Mouse (Mus musculus) limb, embryonic 13.5 days (tissue): ENCODE results near the gene Gm19426. TPM values are rescaled to one million over a fixed set of nuclear protein-coding genes. Genes with fewer than 3 reads are reported as not detected.

Experiments used
- ATAC-seq: fragments of 200-750 bp; cut with Nextera tagmentation; 2 replicates; pipeline ENCODE4 v1.8.0; 2017; ENCODE audit warnings: low read depth, moderate number of reproducible peaks, moderate TSS enrichment; ENCODE audit not compliant: low FRiP score
- H3K27ac ChIP-seq: fragments of 300-500 bp; sonication (generic); 2 replicates; pipeline ENCODE4 v1.5.1; 2015; ENCODE audit warnings: inconsistent platforms, mild to moderate bottlenecking, moderate library complexity
- H3K27me3 ChIP-seq: fragments of 300-500 bp; sonication (generic); 2 replicates; pipeline ENCODE4 v1.6.1; 2015; ENCODE audit warnings: mild to moderate bottlenecking, inconsistent platforms
- H3K36me3 ChIP-seq: fragments of 300-500 bp; sonication (generic); 2 replicates; pipeline ENCODE4 v1.6.1; 2015; ENCODE audit warnings: inconsistent platforms, mild to moderate bottlenecking, moderate library complexity
- H3K4me1 ChIP-seq: fragments of 300-500 bp; sonication (generic); 2 replicates; pipeline ENCODE4 v1.6.1; 2015; ENCODE audit warnings: inconsistent platforms
- H3K4me2 ChIP-seq: fragments of 300-500 bp; sonication (generic); replicated peaks from 2 replicates; pipeline ENCODE4 v1.6.1; 2015; ENCODE audit warnings: inconsistent platforms, mild to moderate bottlenecking, moderate library complexity
- H3K4me3 ChIP-seq: fragments of 300-500 bp; sonication (generic); 2 replicates; pipeline ENCODE4 v1.5.1; 2015; ENCODE audit warnings: moderate library complexity, mild to moderate bottlenecking, inconsistent platforms
- H3K9ac ChIP-seq: fragments of 300-500 bp; sonication (generic); 2 replicates; pipeline ENCODE4 v1.6.1; 2015; ENCODE audit warnings: mild to moderate bottlenecking, inconsistent platforms
- H3K9me3 ChIP-seq: fragments of 300-500 bp; sonication (generic); 2 replicates; pipeline ENCODE4 v1.6.1; 2016; ENCODE audit warnings: inconsistent platforms
- WGBS: fragments of 180-500 bp; shearing (Covaris S2); methylation state at CpG from one replicate; pipeline ENCODE4 v1.1.7; 2015; 5-methylcytosine and 5-hydroxymethylcytosine counted together
- polyA plus RNA-seq: library from polyadenylated mRNA; unstranded; fragments of >200 nt; fragmentation: Nextera tagmentation; extraction: Ambion mirVana; gene quantifications from 2 replicates; pipeline ENCODE4 v1.2.1, GENCODE M21; 2015

The Gm19426 gene
- polyA plus RNA-seq, 1 experiment from 2014 or later: 11.4 TPM

- 1% methylated on average over 26 of the region's 26 CpGs for WGBS
- peaks cover 53% of the 10 kb centered on the region for H3K4me1 ChIP-seq
- H3K27me3 ChIP-seq: no peaks in the 10 kb centered on the region
These were observed 788 bp downstream of the Gm19426 start for GRCm38 (mm10) chr2:84742451-84743283.

DNA sequence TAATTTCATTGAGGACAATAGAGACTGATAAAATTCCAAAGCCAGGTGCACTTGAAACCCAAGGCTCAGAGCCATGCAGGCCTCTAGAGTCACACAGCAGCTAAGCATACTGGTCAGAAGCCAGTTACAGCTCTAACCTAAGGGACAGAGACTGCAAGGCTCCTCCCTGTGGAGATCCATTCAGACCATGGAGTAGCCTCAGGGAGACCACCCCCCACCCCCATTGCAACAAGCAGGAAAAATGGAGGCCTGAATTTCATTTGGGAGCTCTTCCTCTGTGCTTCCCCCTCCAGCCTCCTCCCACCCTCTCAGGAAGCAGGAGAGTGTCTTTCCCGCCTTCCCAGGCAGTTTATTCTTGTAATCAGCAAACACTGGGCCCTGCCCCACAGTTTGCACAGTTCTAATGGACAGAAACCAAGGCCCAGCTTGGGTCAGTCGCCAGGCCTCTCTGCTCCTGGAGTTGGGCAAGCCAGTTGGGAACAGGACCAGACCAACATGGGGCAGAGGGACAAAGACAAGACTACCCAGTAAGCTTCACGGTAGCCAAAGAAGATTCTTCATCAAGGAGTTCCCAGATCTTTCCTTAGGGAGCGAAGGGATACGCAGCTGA lies 1.5 kb downstream of the Gm19426 start:
- Histone ChIP-seq H3K27me3 (no peaks in the 10 kb centered on the region), H3K4me1 (peaks cover 60% of the 10 kb centered on the region), H3K4me2 (peak overlapping the region; percentile 95), H3K36me3 (peaks cover 14% of the 10 kb centered on the region), H3K9ac (peak overlapping the region; percentile 100), H3K9me3 (no peaks in the 10 kb centered on the region), H3K4me3 (peak overlapping the region; percentile 94), H3K27ac (peak overlapping the region; percentile 100)
- WGBS: 2% methylated on average over 5 of the region's 5 CpGs
- no peak for ATAC-seq

More at GRCm38 (mm10) chr2:84742451-84743283, 788 bp downstream of the Gm19426 start:
- Histone ChIP-seq H3K9ac (peak overlapping the region; percentile 100), H3K27ac (peak overlapping the region; percentile 100), H3K4me2 (peak overlapping the region; percentile 95), H3K4me3 (peak overlapping the region; percentile 94), H3K9me3 (no peaks in the 10 kb centered on the region), H3K36me3 (peaks cover 14% of the 10 kb centered on the region)
- ATAC-seq: peak; percentile 77

- peak overlapping the region; percentile 100; the same call in 1 of the 2 replicates for H3K27ac ChIP-seq
- ATAC-seq: no peak
- peaks cover 72% of the 10 kb centered on the region for H3K4me1 ChIP-seq
- peak overlapping the region; percentile 48; the same call in 1 of the 2 replicates for H3K9ac ChIP-seq
- H3K9me3 ChIP-seq: no peaks in the 10 kb centered on the region
- H3K4me3 ChIP-seq: peak overlapping the region; percentile 94
- WGBS: 79% methylated on average over 15 of the region's 15 CpGs
- H3K27me3 ChIP-seq: no peaks in the 10 kb centered on the region
- peak overlapping the region; percentile 95 for H3K4me2 ChIP-seq
- H3K36me3 ChIP-seq: peaks cover 14% of the 10 kb centered on the region
These were observed 2.7 kb downstream of the Gm19426 start for GRCm38 (mm10) chr2:84740608-84741333.

- Histone ChIP-seq H3K27ac (peak overlapping the region; percentile 72), H3K4me2 (peak overlapping the region; percentile 73), H3K4me1 (peaks cover 88% of the 10 kb centered on the region), H3K9me3 (no peaks in the 10 kb centered on the region), H3K27me3 (no peaks in the 10 kb centered on the region), H3K36me3 (peaks cover 14% of the 10 kb centered on the region), H3K9ac (peak overlapping the region; percentile 8; the same call in 1 of the 2 replicates), H3K4me3 (peak overlapping the region; percentile 17)
- no peak for ATAC-seq
- 1% methylated on average over 12 of the region's 12 CpGs for WGBS
These were observed 5.1 kb downstream of the Gm19426 start for GRCm38 (mm10) chr2:84738271-84738911.

GRCm38 (mm10) chr2:84737451-84737925 lies 6.0 kb downstream of the Gm19426 start:
- H3K4me3 ChIP-seq: peak overlapping the region; percentile 8; the same call in 1 of the 2 replicates
- ATAC-seq: peak; percentile 4; the same call in 1 of the 2 replicates

GRCm38 (mm10) chr2:84736312-84737161 lies 6.9 kb downstream of the Gm19426 start:
- no peaks in the 10 kb centered on the region for H3K27me3 ChIP-seq
- H3K4me2 ChIP-seq: peak overlapping the region; percentile 73
- peak; percentile 8; the same call in 1 of the 2 replicates for ATAC-seq
- H3K9ac ChIP-seq: peak overlapping the region; percentile 56; the same call in 1 of the 2 replicates
- H3K9me3 ChIP-seq: no peaks in the 10 kb centered on the region
- H3K36me3 ChIP-seq: peaks cover 14% of the 10 kb centered on the region
- no peak overlapping the region for H3K27ac ChIP-seq
- H3K4me1 ChIP-seq: peaks cover 81% of the 10 kb centered on the region
- 5% methylated on average over 27 of the region's 27 CpGs for WGBS
- peak overlapping the region; percentile 19 for H3K4me3 ChIP-seq

More at GRCm38 (mm10) chr2:84737451-84737925, 6.0 kb downstream of the Gm19426 start:
- H3K4me1 ChIP-seq: peaks cover 88% of the 10 kb centered on the region
- peak overlapping the region; percentile 56 for H3K9ac ChIP-seq
- H3K4me2 ChIP-seq: peak overlapping the region; percentile 73
- H3K27me3 ChIP-seq: no peaks in the 10 kb centered on the region
- 5% methylated on average over 8 of the region's 8 CpGs for WGBS
- H3K36me3 ChIP-seq: peaks cover 14% of the 10 kb centered on the region
- peak overlapping the region; percentile 72 for H3K27ac ChIP-seq
- no peaks in the 10 kb centered on the region for H3K9me3 ChIP-seq

DNA sequence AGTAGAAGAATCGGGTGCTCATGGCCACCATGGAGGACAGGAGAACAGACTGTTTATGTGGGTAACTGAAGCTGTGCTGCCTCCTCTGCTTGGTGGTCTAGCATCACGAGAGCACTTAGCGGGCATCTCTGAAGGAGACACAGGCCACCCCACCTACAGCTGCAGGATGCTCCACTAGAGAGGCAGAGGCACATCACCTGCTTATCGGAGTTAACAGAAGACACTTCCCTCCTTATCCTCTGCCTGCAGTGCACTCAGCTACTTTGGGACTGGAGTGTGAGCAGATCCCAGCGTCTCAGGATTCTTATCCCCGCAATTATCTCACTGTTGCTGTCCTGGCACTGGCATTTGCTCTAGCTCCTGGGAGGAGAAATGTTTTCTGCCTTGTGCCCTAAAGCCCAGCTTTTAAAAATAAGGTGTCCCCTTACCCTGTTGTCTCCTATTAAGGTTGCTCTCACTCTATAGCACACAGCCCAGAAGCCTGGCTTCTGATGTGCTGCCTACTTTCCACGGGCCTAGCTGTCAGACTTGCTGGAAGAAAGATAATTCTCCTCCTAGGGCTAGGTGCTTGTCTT lies 8.0 kb downstream of the Gm19426 start:
- H3K27ac ChIP-seq: no peak overlapping the region
- H3K27me3 ChIP-seq: no peaks in the 10 kb centered on the region
- peak overlapping the region; percentile 73 for H3K4me2 ChIP-seq
- H3K4me1 ChIP-seq: peaks cover 70% of the 10 kb centered on the region
- 22% methylated on average over 7 of the region's 7 CpGs for WGBS
- H3K9me3 ChIP-seq: no peaks in the 10 kb centered on the region
- ATAC-seq: no peak; the same call in 1 of the 2 replicates
- H3K9ac ChIP-seq: peak overlapping the region; percentile 72
- peaks cover 5% of the 10 kb centered on the region for H3K36me3 ChIP-seq
- peak overlapping the region; percentile 55 for H3K4me3 ChIP-seq

- whole genome bisulfite sequencing: 5% methylated on average over 2 of the region's 2 CpGs
These were observed 8.5 kb downstream of the Gm19426 start for GRCm38 (mm10) chr2:84734919-84735318.

DNA sequence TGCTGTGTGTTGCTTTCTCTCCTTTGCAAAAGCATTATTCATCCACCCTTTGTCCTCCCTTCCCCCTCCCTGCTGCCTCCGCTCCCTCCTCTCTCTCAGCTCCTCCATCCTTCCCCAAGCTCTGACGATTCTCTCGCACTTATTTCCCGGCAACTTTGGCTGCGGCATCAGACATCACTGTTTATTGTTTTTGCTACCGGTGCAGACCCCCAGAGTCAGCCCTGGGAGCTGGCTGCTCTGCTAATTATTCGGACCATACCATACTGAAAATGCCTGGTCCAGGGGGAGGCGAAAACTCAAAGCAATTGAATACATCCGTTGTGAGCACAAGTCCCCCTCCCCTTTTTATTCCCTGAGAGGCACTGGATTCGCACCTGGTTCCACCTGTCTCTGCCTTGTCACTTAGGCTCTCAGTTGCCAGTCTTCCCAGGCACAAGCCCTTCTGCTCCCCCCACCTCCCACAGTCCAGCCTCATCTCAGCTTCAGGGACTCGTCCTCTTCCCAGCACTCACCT lies 9.0 kb downstream of the Gm19426 start:
- ATAC-seq: no peak
- H3K27me3 ChIP-seq: no peaks in the 10 kb centered on the region
- H3K9ac ChIP-seq: peak overlapping the region; percentile 72
- peak overlapping the region; percentile 73 for H3K4me2 ChIP-seq
- H3K4me3 ChIP-seq: peak overlapping the region; percentile 55
- H3K9me3 ChIP-seq: no peaks in the 10 kb centered on the region
- H3K27ac ChIP-seq: peak overlapping the region; percentile 33; the same call in 1 of the 2 replicates
- under 1% methylated on average over 11 of the region's 11 CpGs for WGBS
- H3K4me1 ChIP-seq: peaks cover 60% of the 10 kb centered on the region
- no peaks in the 10 kb centered on the region for H3K36me3 ChIP-seq

More at GRCm38 (mm10) chr2:84734919-84735318, 8.5 kb downstream of the Gm19426 start:
- peaks cover 65% of the 10 kb centered on the region for H3K4me1 ChIP-seq
- peak overlapping the region; percentile 55 for H3K4me3 ChIP-seq
- peak overlapping the region; percentile 73 for H3K4me2 ChIP-seq
- no peak overlapping the region for H3K27ac ChIP-seq
- H3K36me3 ChIP-seq: peaks cover under 1% of the 10 kb centered on the region
- ATAC-seq: no peak; the same call in 1 of the 2 replicates
- peak overlapping the region; percentile 72 for H3K9ac ChIP-seq
- H3K27me3 ChIP-seq: no peaks in the 10 kb centered on the region
- no peaks in the 10 kb centered on the region for H3K9me3 ChIP-seq
